Mouse (Mus musculus) CH12.LX (cell line): Measurements from ENCODE around the gene Vmn1r20. TPM values are rescaled to one million over a fixed set of nuclear protein-coding genes. Genes with fewer than 3 reads are reported as not detected.
"Not testable (repeated sequence)": the region's sequence is repeated elsewhere in the genome, so short reads cannot be mapped to it uniquely, and the experiment has no call there.

Experiments
- DNase-seq: peaks from one replicate; pipeline ENCODE4 v3.0.0-alpha.2; 2013; ENCODE audit errors: extremely low read depth
- H3K27ac ChIP-seq: 2 replicates; pipeline ENCODE4 v1.5.1; 2012; ENCODE audit warnings: low read depth, mild to moderate bottlenecking, control low read depth, moderate library complexity; ENCODE audit not compliant: insufficient read depth
- H3K27me3 ChIP-seq: replicated peaks from 2 replicates; pipeline ENCODE3; 2012; ENCODE audit warnings: inconsistent platforms
- H3K36me3 ChIP-seq, 2 experiments: replicated peaks in 1 of 2; 2 replicates each; pipeline versions ENCODE3 to v1.6.1; 2012; ENCODE audit warnings: inconsistent platforms in 1 of 2, low read length in 1 of 2, mild to moderate bottlenecking in 1 of 2, mixed read lengths in 1 of 2, moderate library complexity in 1 of 2; ENCODE audit not compliant: control insufficient read depth in 1 of 2, insufficient read depth in 1 of 2
- H3K4me1 ChIP-seq, 2 experiments: 2 replicates each; pipeline ENCODE4 v1.6.1; 2012; ENCODE audit warnings: inconsistent platforms in 1 of 2, moderate library complexity in 1 of 2; ENCODE audit not compliant: insufficient read depth in 2 of 2, control insufficient read depth in 1 of 2
- H3K4me2 ChIP-seq: 2 replicates; pipeline ENCODE4 v1.6.1; 2012; ENCODE audit warnings: low read depth, mild to moderate bottlenecking, control low read depth; ENCODE audit not compliant: poor library complexity, insufficient read depth, severe bottlenecking
- H3K4me3 ChIP-seq, 3 experiments: fragments of 150-350 bp in 1 of 3; sonication (generic) in 1 of 3; replicated peaks in 1 of 3; 2 replicates each; pipeline versions ENCODE3 to v1.5.1; 2011 to 2012; ENCODE audit warnings: low read depth in 2 of 3, low read length in 2 of 3, mild to moderate bottlenecking in 2 of 3, moderate library complexity in 2 of 3, control low read depth in 1 of 3, improper control_type of control experiment in 1 of 3, inconsistent platforms in 1 of 3, mixed read lengths in 1 of 3; ENCODE audit not compliant: poor library complexity in 1 of 3
- H3K79me2 ChIP-seq: replicated peaks from 2 replicates; pipeline ENCODE4 v1.6.1; 2012; ENCODE audit warnings: mild to moderate bottlenecking, moderate library complexity; ENCODE audit not compliant: control insufficient read depth, poor library complexity, insufficient read depth, severe bottlenecking; ENCODE audit errors: extremely low read depth
- H3K9ac ChIP-seq: 2 replicates; pipeline ENCODE4 v1.6.1; 2012; ENCODE audit warnings: low read depth, mild to moderate bottlenecking, control low read depth, moderate library complexity; ENCODE audit not compliant: insufficient read depth
- H3K9me3 ChIP-seq: replicated peaks from 2 replicates; pipeline ENCODE3; 2012; ENCODE audit warnings: low read length, inconsistent platforms, mixed read lengths
- BHLHE40 ChIP-seq: IDR thresholded peaks from 2 replicates; pipeline ENCODE4 v1.6.1; 2011; ENCODE audit warnings: mild to moderate bottlenecking, low read depth, low read length, improper control_type of control experiment
- CHD1 ChIP-seq: IDR thresholded peaks from 2 replicates; pipeline ENCODE4 v1.6.1; 2012; ENCODE audit warnings: low read depth, low read length, improper control_type of control experiment, inconsistent platforms
- GABPA ChIP-seq: IDR thresholded peaks from 2 replicates; pipeline ENCODE4 v1.6.1; 2012; ENCODE audit warnings: low read depth, low read length, improper control_type of control experiment, inconsistent platforms; ENCODE audit not compliant: insufficient replicate concordance
- MXI1 ChIP-seq: IDR thresholded peaks from 2 replicates; pipeline ENCODE4 v1.6.1; 2011; ENCODE audit warnings: mild to moderate bottlenecking, low read depth, low read length, improper control_type of control experiment
- NELFE ChIP-seq: IDR thresholded peaks from 2 replicates; pipeline ENCODE4 v1.6.1; 2011; ENCODE audit warnings: low read depth, low read length, improper control_type of control experiment
- NRF1 ChIP-seq: IDR thresholded peaks from 2 replicates; pipeline ENCODE4 v1.6.1; 2014; ENCODE audit warnings: low read depth, mild to moderate bottlenecking, inconsistent platforms, low read length, improper control_type of control experiment, moderate library complexity
- SIN3A ChIP-seq: IDR thresholded peaks from 2 replicates; pipeline ENCODE4 v1.6.1; 2012; ENCODE audit warnings: low read length, improper control_type of control experiment, inconsistent platforms
- UBTF ChIP-seq: IDR thresholded peaks from 2 replicates; pipeline ENCODE4 v1.6.1; 2012; ENCODE audit warnings: low read depth, mild to moderate bottlenecking, inconsistent platforms, low read length, improper control_type of control experiment, moderate library complexity
- ZMIZ1 ChIP-seq: IDR thresholded peaks from 2 replicates; pipeline ENCODE4 v1.6.1; 2012; ENCODE audit warnings: low read depth, mild to moderate bottlenecking, inconsistent platforms, low read length, improper control_type of control experiment
- ZNF384 ChIP-seq: IDR thresholded peaks from 2 replicates; pipeline ENCODE4 v1.6.1; 2012; ENCODE audit warnings: low read depth, low read length, improper control_type of control experiment, inconsistent platforms
- dilution Hi-C: fragments of 300-500 bp; cut with MboI; formaldehyde crosslinking; loops from 2 replicates; pipeline ENCODE4 v1.14.3; 2020; ENCODE audit warnings: low sequenced_read_pairs; ENCODE audit not compliant: extremely low pct_unique_long_range_greater_than_20kb, extremely low pct_ligation_motif_present
- in situ Hi-C: fragments of 300-500 bp; cut with MboI; formaldehyde crosslinking; loops from 3 replicates; pipeline ENCODE4 v1.14.3; 2019; ENCODE audit warnings: low sequenced_read_pairs, low pct_ligation_motif_present, low pct_unique_long_range_greater_than_20kb, mixed read lengths
- polyA plus RNA-seq: library from polyadenylated mRNA; unstranded; fragments of >175 nt; gene quantifications from 2 replicates; pipeline ENCODE4 v1.2.1, GENCODE M21; 2012; ENCODE audit warnings: low read depth; ENCODE audit not compliant: insufficient read length
- total RNA-seq, 2 experiments: library from RNA; depleted of rRNA; stranded (reverse); fragments of 300-350 nt in 1 of 2; fragments of >200 nt in 1 of 2; gene quantifications; 2 replicates each; pipeline ENCODE4 v1.2.3; 2012 to 2014

Gene Vmn1r20
- total RNA-seq (2012; rRNA removed) (not detected in 2 replicates), total RNA-seq (2014; rRNA removed) (not detected in 2 replicates), polyA plus RNA-seq (not detected in 2 replicates)

GRCm38 (mm10) chr6:57428630-57429029 is at the start of gene Vmn1r20:
Gene Vmn1r20, plus strand, starts transcription at chr6:57428930.
- Histone ChIP-seq H3K9ac (no peak within 1 kb of the TSS), H3K4me1 (no peaks in the 10 kb centered on the region), H3K27ac (no peak within 1 kb of the TSS), H3K36me3 (no peaks in the 10 kb centered on the region), H3K79me2 (no peaks in the 10 kb centered on the region), H3K4me2 (no peak within 1 kb of the TSS), H3K27me3 (no peaks in the 10 kb centered on the region), H3K9me3 (no peaks in the 10 kb centered on the region), H3K4me3 (no peak within 1 kb of the TSS)
- no peak for DNase-seq
- TF ChIP-seq NRF1 = no peak
- no peak for TF ChIP-seq MXI1
- no peak for TF ChIP-seq ZMIZ1
- no peak for TF ChIP-seq GABPA
- no peak for TF ChIP-seq CHD1
- TF ChIP-seq ZNF384 = no peak
- TF ChIP-seq SIN3A = no peak
- TF ChIP-seq NELFE = no peak
- in situ Hi-C loops (no loop called here), dilution Hi-C loops (no loop called here)

- in situ Hi-C loops = no loop called here
Measured at GRCm38 (mm10) chr6:57395683-57396082, 33.0 kb upstream of the Vmn1r20 start, which contains the start of gene Vmn1r18. Gene Vmn1r18, minus strand, starts transcription at chr6:57395783.

GRCm38 (mm10) chr6:57403480-57403879 is 25.2 kb upstream of the Vmn1r20 start, which contains the start of gene Vmn1r19:
Gene Vmn1r19, plus strand, starts transcription at chr6:57403780.
- dilution Hi-C loops, H3K36me3 ChIP-seq: not testable (repeated sequence)
- in situ Hi-C loops = loop anchor here (25.0 kb wide), 1 partner anchor 159 kb away; no protein-coding TSS in a partner anchor

More at GRCm38 (mm10) chr6:57395683-57396082, 33.0 kb upstream of the Vmn1r20 start, which contains the start of gene Vmn1r18:
- dilution Hi-C loops = no loop called here
- H3K4me3 ChIP-seq = no peak within 1 kb of the TSS
- no peak for TF ChIP-seq CHD1
- no peak for TF ChIP-seq UBTF
- TF ChIP-seq BHLHE40 = no peak
- H3K79me2 ChIP-seq = no peaks in the 10 kb centered on the region
- H3K9me3 ChIP-seq = no peaks in the 10 kb centered on the region
- DNase-seq = no peak
- H3K27ac ChIP-seq = no peak within 1 kb of the TSS
- no peak within 1 kb of the TSS for H3K4me2 ChIP-seq
- H3K27me3 ChIP-seq = no peaks in the 10 kb centered on the region
- H3K36me3 ChIP-seq = no peaks in the 10 kb centered on the region
- H3K9ac ChIP-seq = no peak within 1 kb of the TSS
- no peaks in the 10 kb centered on the region for H3K4me1 ChIP-seq

More at GRCm38 (mm10) chr6:57403480-57403879, 25.2 kb upstream of the Vmn1r20 start, which contains the start of gene Vmn1r19:
- H3K27me3 ChIP-seq, H3K4me2 ChIP-seq, DNase-seq, H3K9me3 ChIP-seq, H3K79me2 ChIP-seq, H3K4me1 ChIP-seq, H3K4me3 ChIP-seq, H3K9ac ChIP-seq, H3K27ac ChIP-seq: not testable (repeated sequence)
